Mouse (Mus musculus): ENCODE measurements at regions not wholly inside any gene's neighbourhood (a gene's known extent, or its start where the extent isn't known, plus 50 kb on each side); places are given as distances from the start of the nearest gene placed in this dataset.
"Not testable (repeated sequence)": the region's sequence is repeated elsewhere in the genome, so short reads cannot be mapped to it uniquely, and the experiment has no call there.

DNA sequence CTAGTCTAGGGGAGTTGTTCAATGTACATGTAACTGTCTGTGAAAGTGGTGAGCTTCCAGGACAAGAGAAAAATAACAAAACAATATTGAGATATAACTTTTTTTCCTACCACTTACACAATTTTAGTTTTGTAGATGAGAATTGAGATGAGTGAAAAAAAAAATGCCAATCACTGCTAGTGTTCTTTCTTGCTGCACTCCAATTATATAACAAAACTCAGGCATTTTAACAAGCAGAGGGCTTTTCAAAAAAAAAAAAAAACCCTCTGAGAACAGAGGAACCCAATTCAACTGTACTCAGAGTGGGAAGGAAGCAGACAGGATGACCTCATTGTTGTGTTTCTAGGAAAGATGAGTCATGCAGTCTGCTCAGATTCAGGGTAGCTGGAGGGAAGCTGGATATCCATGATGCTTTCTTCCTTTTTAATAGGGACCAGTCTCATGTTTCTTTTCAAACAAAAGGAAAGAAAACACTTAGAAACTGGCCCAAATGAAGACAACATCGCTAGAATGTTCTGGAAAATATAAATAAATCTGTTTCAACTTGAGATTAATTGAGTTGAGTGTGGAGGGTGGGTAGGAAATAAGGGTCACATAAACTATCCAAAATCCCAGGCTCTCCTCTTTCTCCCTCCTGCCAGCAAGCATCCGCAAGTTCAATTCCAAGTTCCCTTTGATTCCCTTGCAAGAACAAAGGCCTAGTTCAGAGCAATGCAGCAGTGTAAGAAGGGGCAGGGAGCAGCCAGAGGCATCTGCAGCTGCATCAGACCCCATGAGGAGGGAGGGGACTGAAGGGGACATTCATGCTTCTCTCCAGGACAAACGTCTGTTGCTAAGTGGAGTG lies 250.6 kb downstream of the Trib2 start:
- peak; percentile 36 for DNase-seq (ENCODE audit: low read depth, low spot score)

DNA sequence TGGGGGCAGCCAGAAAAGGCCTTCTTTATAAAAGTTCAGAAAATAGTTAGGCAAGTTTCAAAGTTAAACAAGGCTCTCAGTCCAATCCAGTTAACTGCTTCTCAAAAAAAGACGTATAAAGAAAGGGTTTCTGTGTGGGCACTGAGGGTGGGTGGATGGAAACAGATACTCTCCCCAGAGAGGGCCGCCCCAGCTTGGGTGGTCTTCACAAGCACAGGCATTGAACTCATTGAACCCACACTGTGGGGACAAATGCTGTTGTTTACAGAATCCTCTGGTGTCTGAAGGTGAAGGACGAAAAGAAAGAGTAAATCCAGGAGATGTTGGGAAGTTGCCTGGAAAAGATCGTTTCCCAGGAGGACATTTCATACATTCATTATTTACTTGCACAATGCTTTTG lies 253.9 kb downstream of the Trib2 start:
- DNase-seq (ENCODE audit: low read depth, low spot score), result no peak

- DNase-seq (ENCODE audit: low read depth, low spot score), result no peak
Observed at GRCm38 (mm10) chr12:15555471-15555870, 261.3 kb downstream of the Trib2 start.

GRCm38 (mm10) chr12:15553681-15554007 lies 263.1 kb downstream of the Trib2 start:
- DNase-seq (ENCODE audit: low read depth, low spot score), result no peak

DNA sequence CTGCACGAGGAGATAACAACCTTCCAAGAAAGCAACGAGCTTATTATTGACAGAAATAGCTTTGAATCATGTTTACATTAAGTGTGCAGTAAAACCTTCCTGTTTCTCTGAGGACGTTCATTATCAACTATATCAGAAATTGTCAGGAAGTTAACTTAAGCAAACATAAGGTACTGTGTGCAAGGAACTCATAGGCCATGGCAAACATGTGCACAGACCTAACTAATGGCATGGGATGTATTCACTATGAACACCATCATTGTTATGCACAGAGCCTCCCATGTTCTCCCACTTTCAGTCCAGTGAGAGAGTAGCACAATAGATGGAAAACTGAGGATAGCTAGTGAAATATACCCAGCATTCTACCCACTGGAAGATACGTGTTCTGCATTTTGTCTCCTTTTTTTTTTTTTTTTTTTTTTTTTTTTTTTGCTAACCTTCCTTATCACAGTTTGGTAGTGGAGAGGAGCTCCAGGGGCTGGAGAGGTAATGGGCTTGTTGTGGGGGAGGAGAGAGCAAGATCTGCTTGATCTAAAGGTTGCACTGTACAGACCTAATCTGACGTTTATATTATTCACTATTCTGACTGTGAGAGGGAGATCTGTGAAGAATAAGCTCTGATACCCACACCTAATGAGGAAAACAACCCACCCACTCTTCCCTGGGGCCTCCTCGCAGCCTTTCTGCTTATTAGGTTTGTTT lies 263.6 kb downstream of the Trib2 start:
- DNase-seq (ENCODE audit: low read depth, low spot score), result no peak

GRCm38 (mm10) chr12:15552210-15552609 lies 264.5 kb downstream of the Trib2 start:
- DNase-seq (ENCODE audit: low read depth, low spot score), result no peak

DNA sequence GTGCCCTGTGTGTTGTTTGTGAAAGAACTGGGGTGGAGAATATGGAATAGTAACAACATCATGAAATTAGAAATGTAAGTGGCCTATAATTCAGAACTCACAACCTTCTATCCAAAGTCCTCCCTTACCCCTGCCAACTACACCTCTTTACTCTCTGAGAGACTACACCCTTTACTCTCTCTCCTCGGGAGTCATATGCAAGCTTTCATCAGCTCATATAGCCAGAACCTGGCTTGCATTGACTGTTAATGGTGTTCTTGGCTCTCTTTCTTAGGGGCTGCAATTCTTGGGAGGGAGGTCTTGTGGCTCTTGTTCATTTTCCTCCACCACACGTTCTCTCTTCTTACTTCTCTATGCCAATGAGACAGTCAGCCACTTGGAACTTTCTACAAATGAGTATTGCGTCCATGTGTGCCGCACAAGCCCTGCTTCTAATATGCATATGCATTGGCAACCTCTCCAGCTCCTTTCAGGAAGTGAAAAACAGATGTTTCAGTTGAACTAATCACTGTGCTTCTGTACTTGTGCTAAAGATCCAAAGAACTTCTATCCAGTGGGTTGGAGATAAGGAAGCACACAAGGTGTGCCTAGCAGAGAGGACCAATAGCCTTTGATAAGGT lies 265.3 kb downstream of the Trib2 start:
- DNase-seq (ENCODE audit: low read depth, low spot score), result no peak

GRCm38 (mm10) chr12:15544351-15544750 lies 272.4 kb downstream of the Trib2 start:
- no peak for DNase-seq (ENCODE audit: low read depth, low spot score)

- DNase-seq (ENCODE audit: low read depth, low spot score), result no peak
Observed at GRCm38 (mm10) chr12:15542486-15542885, 274.2 kb downstream of the Trib2 start.

DNA sequence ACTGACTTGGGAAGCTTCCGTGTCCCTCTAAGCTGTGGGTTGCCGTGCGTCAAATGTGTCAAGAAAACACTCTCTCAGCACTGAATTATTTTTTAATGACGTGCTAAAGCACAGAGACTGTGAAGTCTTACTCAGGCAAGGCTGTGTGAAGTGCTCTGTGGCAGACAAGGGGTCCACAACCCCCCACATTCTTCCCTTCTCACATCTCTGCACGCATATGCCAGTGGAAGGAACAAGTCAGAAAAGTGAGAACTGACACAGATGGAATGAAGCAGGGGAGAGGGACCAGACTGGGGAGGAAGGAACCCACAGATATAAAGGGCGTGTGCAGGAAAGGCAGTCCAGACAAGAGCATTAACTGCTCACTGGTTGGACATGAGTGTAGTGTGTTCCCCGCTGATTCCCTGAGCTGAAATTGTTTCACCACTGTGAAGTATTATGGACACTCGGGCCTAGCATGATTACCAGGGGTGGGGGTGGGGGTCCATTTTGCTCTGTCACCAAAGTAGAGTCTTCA lies 279.8 kb downstream of the Trib2 start:
- DNase-seq (ENCODE audit: low read depth, low spot score), result no peak

DNA sequence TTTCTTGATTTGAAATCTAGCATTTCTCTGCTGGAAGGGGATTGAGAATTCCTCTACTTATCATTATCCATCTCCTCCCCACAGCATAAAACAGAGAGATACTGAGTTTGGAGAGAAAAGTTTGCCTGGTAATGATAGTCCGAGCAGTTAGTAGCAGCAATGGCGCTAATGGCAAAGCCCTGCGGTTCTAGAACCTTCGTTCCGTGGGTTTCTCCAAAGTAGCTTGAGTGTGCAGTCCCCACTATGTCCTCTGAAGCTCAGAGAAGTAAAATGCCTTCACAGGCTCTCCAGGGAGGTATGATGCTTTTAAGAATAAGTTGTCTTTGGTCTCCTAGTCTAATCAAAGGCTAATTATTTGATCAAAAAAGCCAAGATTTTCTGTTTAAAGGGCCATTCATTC lies 280.5 kb downstream of the Trib2 start:
- no peak for DNase-seq (ENCODE audit: low read depth, low spot score)

DNA sequence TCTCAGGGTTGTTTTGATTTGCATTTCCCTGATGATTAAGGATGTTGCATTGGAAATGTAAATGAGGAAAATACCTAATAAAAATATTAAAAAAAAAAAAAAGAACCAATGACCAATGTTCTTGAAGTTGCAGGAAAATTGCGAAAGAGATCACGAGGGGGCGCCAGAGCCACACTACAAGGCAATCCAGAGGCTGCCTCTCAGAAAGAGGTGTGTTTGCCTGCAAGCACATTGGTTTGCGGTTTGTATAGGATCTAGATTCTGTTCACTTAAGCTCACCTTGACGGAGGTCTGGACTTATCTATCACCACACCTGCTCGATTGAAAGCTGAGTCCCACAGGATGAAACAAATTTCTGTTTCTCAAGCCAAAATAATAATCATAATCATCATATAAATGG lies 280.9 kb downstream of the Trib2 start:
- peak; percentile 79 for DNase-seq (ENCODE audit: low read depth, low spot score)

DNA sequence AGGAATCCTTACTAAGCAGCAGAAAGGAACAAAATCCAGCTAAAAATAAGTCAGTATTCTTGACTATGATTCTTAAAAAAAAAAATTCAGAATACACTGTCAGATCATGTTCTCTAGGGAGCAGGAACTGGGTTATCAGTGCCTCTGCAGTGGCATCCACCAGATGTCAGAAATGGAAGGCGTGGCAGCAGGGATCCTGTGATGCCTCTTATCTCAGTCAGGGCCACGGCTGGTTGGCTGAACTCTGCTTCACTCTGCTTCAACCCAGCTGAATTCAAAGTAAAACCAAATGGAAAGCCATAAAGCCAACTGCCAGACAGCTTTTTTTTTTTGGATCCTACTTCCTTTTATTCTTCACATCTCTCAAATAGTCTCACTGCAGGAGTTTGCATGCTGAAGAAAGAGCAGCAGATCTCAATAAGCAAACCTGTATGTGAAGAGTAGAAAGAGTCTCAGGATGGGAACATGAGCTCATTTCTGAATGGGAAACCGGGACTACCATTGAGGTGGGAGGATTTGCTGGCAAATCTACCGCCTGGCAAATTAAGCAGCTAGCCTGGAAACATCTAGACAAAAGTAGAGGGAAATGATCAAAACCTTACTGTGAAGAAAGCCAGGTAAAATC lies 295.8 kb downstream of the Trib2 start:
- no peak for DNase-seq (ENCODE audit: low read depth, low spot score)

GRCm38 (mm10) chr12:15511994-15512393 lies 304.7 kb downstream of the Trib2 start:
- DNase-seq (ENCODE audit: low read depth, low spot score), result no peak

DNA sequence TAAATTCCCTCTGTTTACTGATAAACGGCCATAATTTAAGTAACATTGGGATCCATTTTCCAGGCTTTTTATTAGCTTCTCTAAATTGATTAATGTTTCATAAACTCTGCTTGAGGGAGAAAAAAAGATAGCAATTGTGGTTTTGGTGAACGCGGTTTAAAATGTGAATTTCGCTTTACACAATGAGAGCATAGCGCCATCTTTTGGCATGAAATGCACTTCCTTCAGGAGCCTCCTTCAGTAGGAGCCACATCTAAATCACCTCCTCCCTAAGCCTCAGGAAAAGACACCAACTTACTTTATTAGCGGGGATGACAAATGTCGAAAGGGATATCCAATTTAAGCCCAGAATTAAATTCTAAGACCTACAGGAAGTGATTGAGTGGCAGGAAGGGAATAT lies 309.1 kb downstream of the Trib2 start:
- peak; percentile 41 for DNase-seq (ENCODE audit: low read depth, low spot score)

DNA sequence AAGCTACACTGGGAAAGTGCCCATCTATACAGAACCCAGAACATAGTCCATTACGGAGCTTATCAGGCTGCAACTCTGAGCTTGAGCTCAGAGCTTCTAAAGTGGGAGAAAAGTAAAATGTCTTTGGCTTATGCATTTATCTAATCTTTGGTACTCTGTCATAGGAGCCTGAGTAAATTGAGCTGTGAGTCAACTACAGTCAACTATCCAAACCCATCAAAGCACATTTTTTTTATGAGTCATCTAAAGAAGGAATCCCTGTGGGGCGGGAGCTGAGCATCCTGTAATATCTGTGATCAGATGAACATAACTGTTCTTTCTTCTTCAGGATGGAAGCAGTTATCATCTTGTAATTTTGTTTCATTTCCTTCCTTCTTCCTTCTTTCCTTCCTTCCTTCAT lies 323.1 kb downstream of the Trib2 start:
- no peak for DNase-seq (ENCODE audit: low read depth, low spot score)

- no peak for DNase-seq (ENCODE audit: low read depth, low spot score)
Observed at GRCm38 (mm10) chr12:15472741-15473140, 344.0 kb downstream of the Trib2 start.

DNA sequence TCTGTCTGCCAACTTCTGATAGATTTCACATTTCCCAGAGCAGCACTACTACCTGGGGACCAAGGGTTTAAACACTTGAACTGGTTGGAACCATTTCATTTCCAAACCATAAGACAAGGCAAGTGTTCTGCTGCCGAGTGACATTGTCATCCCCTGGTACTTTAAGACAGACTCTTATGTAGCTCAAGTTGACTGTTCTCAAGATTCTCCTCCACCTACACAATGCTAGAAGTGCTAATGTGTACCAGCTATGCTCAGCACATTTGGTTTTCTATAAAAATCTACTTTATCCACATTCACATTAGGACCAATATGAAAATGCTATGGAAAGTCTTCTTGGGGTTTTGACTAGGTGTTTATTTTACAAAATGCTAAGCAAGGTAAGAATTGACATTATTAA lies 357.3 kb downstream of the Trib2 start:
- DNase-seq (ENCODE audit: low read depth, low spot score), result no peak

- not testable (repeated sequence) for DNase-seq (ENCODE audit: low read depth, low spot score)
Observed at GRCm38 (mm10) chr12:15456369-15456768, 360.4 kb downstream of the Trib2 start.

GRCm38 (mm10) chr12:15455744-15456143 lies 361.0 kb downstream of the Trib2 start:
- no peak for DNase-seq (ENCODE audit: low read depth, low spot score)

DNA sequence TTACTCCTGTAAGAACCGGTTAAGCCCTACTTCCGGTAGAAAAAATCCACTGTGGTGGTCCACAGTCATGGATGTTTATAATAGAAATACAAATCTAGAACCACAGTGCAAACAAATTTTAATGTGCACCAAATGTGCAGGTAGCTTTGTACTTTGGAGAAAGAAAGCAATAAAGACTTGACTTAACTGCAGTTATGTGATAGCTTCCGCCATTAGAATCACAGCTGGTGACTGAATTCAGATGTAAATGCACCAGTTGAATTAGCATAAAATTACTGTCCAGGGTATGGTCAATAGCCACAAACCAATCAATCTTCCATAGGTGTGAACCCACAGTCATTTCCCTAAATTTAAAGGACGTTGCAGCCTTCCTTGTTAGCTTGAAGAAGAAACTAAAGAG lies 367.2 kb downstream of the Trib2 start:
- no peak for DNase-seq (ENCODE audit: low read depth, low spot score)

GRCm38 (mm10) chr12:15416180-15416766 lies 400.4 kb downstream of the Trib2 start:
- DNase-seq (ENCODE audit: low read depth, low spot score), result peak; percentile 37

Data from mesoderm, embryonic 11.5 days (tissue).